25 mouse cellular contexts compared by ENCODE assay signal in genomic region chr7:145189342-145189741, GRCm38 (mm10). TPM values are rescaled to one million over a fixed set of nuclear protein-coding genes. Genes with fewer than 3 reads are reported as not detected.
A peak's percentile ranks its signal among the peaks of the same experiment; 100 is the strongest.
DNase-seq lines count a peak whose midpoint lies in the region; ATAC-seq lines count a peak whose summit lies in the region.
"Had no signal": no experiment of that assay in that cellular context is flagged by ENCODE, and none has a peak within 500 bp of the region (broad histone marks: within the 10 kb centered on the region; RNA-seq: fewer than 3 reads in every experiment).

No protein-coding gene starts in this region.

- no peaks in the 10 kb centered on the region for H3K79me2 ChIP-seq in macrophage (ENCODE audit: inconsistent target)

- 0 out of 2 replicates have a peak overlapping the region, but pooled peaks have one; percentile 59 for H3K27ac ChIP-seq in hindbrain, embryonic 10.5 days
- no peak overlapping the region for H3K27ac ChIP-seq in hindbrain, embryonic 14.5 days
- H3K27ac ChIP-seq in limb, embryonic 13.5 days = 0 out of 2 replicates have a peak overlapping the region, but pooled peaks have one; percentile 15
- no peak overlapping the region for H3K27ac ChIP-seq in limb, embryonic 10.5 days
- peak overlapping the region; percentile 31; the same call in 1 of the 2 replicates for H3K27ac ChIP-seq in embryonic facial prominence, embryonic 10.5 days (replicated peaks)
- H3K27ac ChIP-seq in macrophage = peak overlapping the region; percentile 47
- H3K27ac ChIP-seq: embryonic facial prominence, embryonic 13.5 days; heart, embryonic 15.5 days had no signal

- H3K27me3 ChIP-seq in hindbrain, embryonic 10.5 days (ENCODE audit: insufficient read depth, poor library complexity, severe bottlenecking) = 0 out of 2 replicates have a peak, but pooled peaks cover 13% of the 10 kb centered on the region
- no peaks in the 10 kb centered on the region for H3K27me3 ChIP-seq in hindbrain, embryonic 14.5 days (ENCODE audit: control insufficient read depth, insufficient read depth, low read length)
- H3K27me3 ChIP-seq in limb, embryonic 13.5 days = no peaks in the 10 kb centered on the region
- no peaks in the 10 kb centered on the region; the same call in 1 of the 2 replicates for H3K27me3 ChIP-seq in limb, embryonic 10.5 days (ENCODE audit: low read depth, poor library complexity, severe bottlenecking)
- peaks cover 9% of the 10 kb centered on the region for H3K27me3 ChIP-seq in embryonic facial prominence, embryonic 10.5 days (replicated peaks; ENCODE audit: low read depth, poor library complexity, severe bottlenecking)
- H3K27me3 ChIP-seq: embryonic facial prominence, embryonic 13.5 days; heart, embryonic 15.5 days had no signal

- no peak overlapping the region for H3K4me3 ChIP-seq in hindbrain, embryonic 10.5 days
- no peak overlapping the region for H3K4me3 ChIP-seq in hindbrain, embryonic 14.5 days (replicated peaks; ENCODE audit: low read length)
- H3K4me3 ChIP-seq in limb, embryonic 13.5 days = no peak overlapping the region
- H3K4me3 ChIP-seq in limb, embryonic 10.5 days = no peak overlapping the region
- no peak overlapping the region for H3K4me3 ChIP-seq in embryonic facial prominence, embryonic 10.5 days
- no peak overlapping the region for H3K4me3 ChIP-seq in macrophage (ENCODE audit: inconsistent target)
- H3K4me3 ChIP-seq: embryonic facial prominence, embryonic 13.5 days; erythroblast, embryonic 14.5 days; heart, embryonic 15.5 days had no signal

- no peak for ATAC-seq in hindbrain, embryonic 14.5 days (ENCODE audit: low FRiP score)
- ATAC-seq in limb, embryonic 13.5 days (ENCODE audit: low FRiP score, low read depth) = no peak
- ATAC-seq: CD4-positive, CD25-positive, alpha-beta regulatory T cell, adult 4 months; forebrain, embryonic 16.5 days; intestine, postnatal 0 days had no signal

- peaks cover 26% of the 10 kb centered on the region for H3K4me1 ChIP-seq in hindbrain, embryonic 10.5 days (replicated peaks)
- H3K4me1 ChIP-seq in hindbrain, embryonic 14.5 days (replicated peaks; ENCODE audit: control insufficient read depth, insufficient read depth, low read length) = peaks cover 3% of the 10 kb centered on the region
- H3K4me1 ChIP-seq in limb, embryonic 13.5 days = peaks cover 28% of the 10 kb centered on the region
- peaks cover 19% of the 10 kb centered on the region for H3K4me1 ChIP-seq in limb, embryonic 10.5 days
- H3K4me1 ChIP-seq in embryonic facial prominence, embryonic 10.5 days = peaks cover 11% of the 10 kb centered on the region

- H3K4me2 ChIP-seq in hindbrain, embryonic 14.5 days (replicated peaks) = no peak overlapping the region
- H3K4me2 ChIP-seq in limb, embryonic 13.5 days (replicated peaks) = no peak overlapping the region
- H3K4me2 ChIP-seq: embryonic facial prominence, embryonic 13.5 days; heart, embryonic 11.5 days; heart, embryonic 15.5 days had no signal

- no peak for DNase-seq in hindbrain, embryonic 10.5 days (ENCODE audit: low spot score)
- no peak for DNase-seq in hindbrain, embryonic 14.5 days (ENCODE audit: low spot score)
- DNase-seq in limb, embryonic 10.5 days (ENCODE audit: low spot score) = no peak
- no peak for DNase-seq in embryonic facial prominence, embryonic 10.5 days (ENCODE audit: low spot score)
- DNase-seq in urinary bladder, postnatal 14 days (ENCODE audit: low spot score) = no peak
- DNase-seq in urinary bladder, postnatal 4 days (ENCODE audit: low spot score in 2 of 2) = no peak
- DNase-seq: adrenal gland, postnatal 10 days; cerebellum, adult 11 months; cerebellum, adult 8-10 months; cerebellum, postnatal 14 days; gastrocnemius, postnatal 10 days; heart, adult 18-20 months; heart, postnatal 14 days had no signal

- no peak overlapping the region for H3K9ac ChIP-seq in hindbrain, embryonic 14.5 days
- no peak overlapping the region for H3K9ac ChIP-seq in limb, embryonic 13.5 days
- H3K9ac ChIP-seq: embryonic facial prominence, embryonic 13.5 days; heart, embryonic 15.5 days had no signal

- H3K9me3 ChIP-seq in hindbrain, embryonic 10.5 days = no peaks in the 10 kb centered on the region
- no peaks in the 10 kb centered on the region for H3K9me3 ChIP-seq in hindbrain, embryonic 14.5 days (ENCODE audit: control insufficient read depth, low read length)
- H3K9me3 ChIP-seq in limb, embryonic 13.5 days = no peaks in the 10 kb centered on the region
- no peaks in the 10 kb centered on the region for H3K9me3 ChIP-seq in limb, embryonic 10.5 days (replicated peaks)
- H3K9me3 ChIP-seq in embryonic facial prominence, embryonic 10.5 days = no peaks in the 10 kb centered on the region
- H3K9me3 ChIP-seq: embryonic facial prominence, embryonic 13.5 days; G1E; heart, embryonic 15.5 days had no signal

- WGBS in hindbrain, embryonic 10.5 days = 58% methylated on average over 8 of the region's 8 CpGs
- WGBS in hindbrain, embryonic 14.5 days = 40% methylated on average over 8 of the region's 8 CpGs
- WGBS in limb, embryonic 13.5 days = 31% methylated on average over 8 of the region's 8 CpGs
- WGBS in limb, embryonic 10.5 days = 56% methylated on average over 8 of the region's 8 CpGs
- 56% methylated on average over 8 of the region's 8 CpGs for WGBS in embryonic facial prominence, embryonic 10.5 days
- WGBS in macrophage (ENCODE audit: missing documents) = 94% methylated on average over 8 of the region's 8 CpGs

- H3K36me3 ChIP-seq in hindbrain, embryonic 10.5 days = no peaks in the 10 kb centered on the region
- H3K36me3 ChIP-seq in hindbrain, embryonic 14.5 days (replicated peaks; ENCODE audit: control insufficient read depth, insufficient read depth) = no peaks in the 10 kb centered on the region
- no peaks in the 10 kb centered on the region for H3K36me3 ChIP-seq in limb, embryonic 13.5 days
- H3K36me3 ChIP-seq in limb, embryonic 10.5 days = no peaks in the 10 kb centered on the region
- H3K36me3 ChIP-seq in embryonic facial prominence, embryonic 10.5 days (replicated peaks) = no peaks in the 10 kb centered on the region
- no peaks in the 10 kb centered on the region for H3K36me3 ChIP-seq in macrophage (ENCODE audit: inconsistent target)
- H3K36me3 ChIP-seq: embryonic facial prominence, embryonic 13.5 days; G1E; heart, embryonic 15.5 days had no signal

RNA-seq across cellular contexts. Expression of gene 1810010D01Rik, which starts 18.6 kb away (rescaled TPM):
- 0.19 and 0.37 TPM in 2 replicates for polyA plus RNA-seq in hindbrain, embryonic 10.5 days (2016; fragmentation: Nextera tagmentation; extraction: Ambion mirVana)
- polyA plus RNA-seq in hindbrain, embryonic 14.5 days (2014; fragmentation: Nextera tagmentation; extraction: Ambion mirVana) = not detected in 2 replicates
- polyA plus RNA-seq in limb, embryonic 13.5 days (2015; fragmentation: Nextera tagmentation; extraction: Ambion mirVana) = 0.60 TPM in 1 of 2 replicates, not detected in the other
- polyA plus RNA-seq in limb, embryonic 10.5 days (2016; fragmentation: Nextera tagmentation; extraction: Ambion mirVana) = 0.33 TPM in 1 of 2 replicates, not detected in the other
- 0.72 TPM in 1 of 2 replicates, not detected in the other for polyA plus RNA-seq in embryonic facial prominence, embryonic 10.5 days (2016; fragmentation: Nextera tagmentation; extraction: Ambion mirVana)
- total RNA-seq in macrophage (2018; cell fraction: chromatin; rRNA removed) = 10 to 100 TPM in 25 of 26 experiments, 1 to 10 TPM in 1; 8.7 to 72.3 (median 42.7) TPM
- total RNA-seq in macrophage (2018; cell fraction: cytosol; rRNA removed) = 1 to 10 TPM in 4 of 26 experiments, under 1 TPM in 14, not detected in 8; 0.14 to 2.5 (median 0.49) TPM
- 10 to 100 TPM in 23 of 26 experiments, 1 to 10 TPM in 3; 5.1 to 36.9 (median 20.4) TPM for total RNA-seq in macrophage (2018; cell fraction: nucleus; rRNA removed)
- polyA plus RNA-seq in macrophage (2018) = 2.7 TPM in 1 of 3 replicates, not detected in the others
- total RNA-seq: common myeloid progenitor, adult 5-6 weeks; G1E; hematopoietic stem cell, adult 5-6 weeks had no signal
- polyA plus RNA-seq: CD4-positive, CD25-positive, alpha-beta regulatory T cell, adult 4 months; erythroblast, embryonic 14.5 days; forebrain, embryonic 16.5 days; G1E; heart, embryonic 11.5 days; heart, embryonic 15.5 days had no signal

Comparison
In these comparisons a context has a peak if more than half of its experiments do, and no peak if none do; other contexts are left out.
1. H3K27ac ChIP-seq: peak in hindbrain, embryonic 10.5 days (single experiment), limb, embryonic 13.5 days (single experiment), embryonic facial prominence, embryonic 10.5 days (single experiment) and macrophage (single experiment); none in hindbrain, embryonic 14.5 days (single experiment) and limb, embryonic 10.5 days (single experiment).